ENCODE assay signal across 9 mouse cellular contexts in the genomic region with DNA sequence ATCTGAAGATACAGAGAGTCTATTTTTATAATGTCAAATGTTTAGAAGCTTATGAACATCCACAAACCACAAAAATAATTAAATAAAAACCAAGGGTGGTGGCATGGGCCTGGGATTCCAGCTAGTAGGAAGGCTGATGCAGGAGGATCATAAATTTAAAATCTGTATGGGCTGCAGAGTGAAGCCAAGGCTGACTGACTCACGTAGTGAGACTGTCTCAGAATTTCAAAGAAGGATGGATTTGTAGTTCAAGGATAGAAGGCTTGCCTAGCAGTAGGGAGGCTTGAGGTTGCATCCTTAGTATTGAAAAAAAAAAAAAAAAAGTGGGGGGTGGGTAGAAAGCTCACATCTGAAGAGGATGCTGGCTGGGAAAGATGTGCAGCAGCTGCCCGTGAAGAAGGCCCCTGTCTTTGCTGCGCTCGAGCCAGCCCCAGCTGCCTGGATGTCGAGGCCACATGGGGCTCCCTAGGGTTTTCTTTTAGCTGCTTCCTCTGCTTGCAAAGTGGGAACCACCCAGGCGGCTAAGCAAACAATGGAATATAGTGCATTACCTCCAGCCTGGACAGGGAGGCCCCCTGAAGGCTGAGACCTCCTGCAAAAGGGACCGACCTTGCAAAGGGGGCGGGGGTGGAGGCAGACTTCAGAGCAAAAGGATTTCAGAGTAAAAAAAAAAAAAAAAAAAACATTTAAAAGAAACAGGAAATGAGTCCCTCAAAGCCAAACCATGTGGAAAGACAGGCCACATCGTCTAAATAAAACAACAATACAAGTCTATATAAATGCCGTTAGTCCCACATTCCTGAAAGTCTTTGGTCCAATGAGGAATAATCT.
DNase-seq lines count a peak whose midpoint lies in the region; ATAC-seq and TF ChIP-seq lines count a peak whose summit lies in the region.
"Had no signal": no experiment of that assay in that cellular context is flagged by ENCODE, and none has a peak within 500 bp of the region (broad histone marks: within the 10 kb centered on the region; RNA-seq: fewer than 3 reads in every experiment).

No protein-coding gene starts in this region.

- ATAC-seq in lung, embryonic 15.5 days (ENCODE audit: borderline replicate concordance, extremely low read depth, low FRiP score, low TSS enrichment) = peak; percentile 40; the same call in 1 of the 2 replicates
- peak; percentile 14 for ATAC-seq in kidney, embryonic 14.5 days (ENCODE audit: low FRiP score, low TSS enrichment)
- no peak for ATAC-seq in midbrain, embryonic 13.5 days

- no peak for TF ChIP-seq CTCF in bone marrow, adult 2 months (IDR thresholded peaks at IDR 0.05; ENCODE audit: control insufficient read depth, insufficient read depth, low read length)
- peak; percentile 29 for TF ChIP-seq CTCF in heart, adult 2 months (IDR thresholded peaks at IDR 0.05)

- H3K4me2 ChIP-seq in lung, embryonic 15.5 days = no peak overlapping the region
- no peak overlapping the region; the same call in 1 of the 2 replicates for H3K4me2 ChIP-seq in kidney, embryonic 14.5 days (replicated peaks; ENCODE audit: low read depth, low read length)
- H3K4me2 ChIP-seq in midbrain, embryonic 13.5 days (replicated peaks) = 0 out of 2 replicates have a peak overlapping the region, but pooled peaks have one; percentile 9

- intact Hi-C loops in heart, adult 2 months (cut with DNase I) = loop anchor here (5.0 kb wide), 1 partner anchor 77 kb away; no protein-coding TSS in a partner anchor

- no peaks in the 10 kb centered on the region for H3K79me2 ChIP-seq in heart, adult 2 months (replicated peaks; ENCODE audit: control insufficient read depth, insufficient read depth, low read length)

- H3K9me3 ChIP-seq in lung, embryonic 15.5 days = no peaks in the 10 kb centered on the region
- no peaks in the 10 kb centered on the region for H3K9me3 ChIP-seq in kidney, embryonic 14.5 days (ENCODE audit: control insufficient read depth, low read length)
- H3K9me3 ChIP-seq in midbrain, embryonic 13.5 days = peaks cover 2% of the 10 kb centered on the region; the same call in 1 of the 2 replicates

- no peak for DNase-seq in lung, postnatal 25 days (ENCODE audit: low spot score)
- DNase-seq in heart, adult 2 months = peak; percentile 73 to 83
- no peak for DNase-seq in c-Kit-positive CD71-positive TER-119-positive erythroid progenitor cells, embryonic 14.5 days (ENCODE audit: low spot score)
- DNase-seq in left cerebral cortex, adult 9 months (ENCODE audit: low spot score in 2 of 2) = no peak

- no peak for TF ChIP-seq POLR2A in bone marrow, adult 2 months (IDR thresholded peaks at IDR 0.05; ENCODE audit: borderline replicate concordance, control insufficient read depth, low read depth, low read length)
- 0 out of 2 replicates have a peak, but pooled peaks have one; percentile 16 for TF ChIP-seq POLR2A in heart, adult 2 months (IDR thresholded peaks at IDR 0.05; ENCODE audit: insufficient read depth, low read depth, low read length)

- TF ChIP-seq EP300 in heart, adult 2 months (IDR thresholded peaks at IDR 0.05; ENCODE audit: insufficient read depth, low read depth, low read length) = peak; percentile 64; the same call in 1 of the 2 replicates

- no peak overlapping the region for H3K4me3 ChIP-seq in lung, embryonic 15.5 days
- H3K4me3 ChIP-seq in bone marrow, adult 2 months (replicated peaks; ENCODE audit: control insufficient read depth, low read depth, low read length) = no peak overlapping the region
- H3K4me3 ChIP-seq in heart, adult 2 months = no peak overlapping the region
- no peak overlapping the region for H3K4me3 ChIP-seq in kidney, embryonic 14.5 days (ENCODE audit: low read length)
- no peak overlapping the region for H3K4me3 ChIP-seq in midbrain, embryonic 13.5 days (replicated peaks)

- H3K4me1 ChIP-seq in lung, embryonic 15.5 days = peaks cover 56% of the 10 kb centered on the region
- H3K4me1 ChIP-seq in bone marrow, adult 2 months (ENCODE audit: control insufficient read depth, insufficient read depth, low read length) = no peaks in the 10 kb centered on the region; the same call in none of the 2 replicates
- peaks cover 17% of the 10 kb centered on the region for H3K4me1 ChIP-seq in heart, adult 2 months (ENCODE audit: control insufficient read depth, insufficient read depth, low read length)
- H3K4me1 ChIP-seq in kidney, embryonic 14.5 days (ENCODE audit: control insufficient read depth, insufficient read depth, low read length) = peaks cover 47% of the 10 kb centered on the region
- H3K4me1 ChIP-seq in midbrain, embryonic 13.5 days (replicated peaks) = peaks cover 50% of the 10 kb centered on the region

- WGBS in lung, embryonic 15.5 days = 8% methylated on average over 10 of the region's 10 CpGs
- WGBS in bone marrow, adult 2 months = 24% methylated on average over 10 of the region's 10 CpGs
- 31% methylated on average over 10 of the region's 10 CpGs for WGBS in heart, adult 2 months
- 2% methylated on average over 10 of the region's 10 CpGs for WGBS in kidney, embryonic 14.5 days
- 2% methylated on average over 10 of the region's 10 CpGs for WGBS in midbrain, embryonic 13.5 days

- H3K36me3 ChIP-seq in lung, embryonic 15.5 days = no peaks in the 10 kb centered on the region
- H3K36me3 ChIP-seq in heart, adult 2 months (ENCODE audit: control insufficient read depth, insufficient read depth, low read length) = peaks cover 5% of the 10 kb centered on the region
- H3K36me3 ChIP-seq in kidney, embryonic 14.5 days (ENCODE audit: control insufficient read depth, insufficient read depth, low read length) = no peaks in the 10 kb centered on the region
- H3K36me3 ChIP-seq in midbrain, embryonic 13.5 days = no peaks in the 10 kb centered on the region

- H3K9ac ChIP-seq in lung, embryonic 15.5 days = no peak overlapping the region
- H3K9ac ChIP-seq in heart, adult 2 months (ENCODE audit: low read depth, low read length) = no peak overlapping the region
- H3K9ac ChIP-seq in kidney, embryonic 14.5 days (ENCODE audit: low read depth, low read length) = no peak overlapping the region
- peak overlapping the region; percentile 24; the same call in 1 of the 2 replicates for H3K9ac ChIP-seq in midbrain, embryonic 13.5 days (replicated peaks)
- H3K9ac ChIP-seq: liver, embryonic 14.5 days had no signal

- H3K27ac ChIP-seq in lung, embryonic 15.5 days = peak overlapping the region; percentile 90
- H3K27ac ChIP-seq in bone marrow, adult 2 months (ENCODE audit: control insufficient read depth, insufficient read depth, low read depth, low read length, poor library complexity) = 0 out of 2 replicates have a peak overlapping the region, but pooled peaks have one; percentile 15
- H3K27ac ChIP-seq in heart, adult 2 months = peak overlapping the region; percentile 67
- H3K27ac ChIP-seq in kidney, embryonic 14.5 days (ENCODE audit: low read depth, low read length) = peak overlapping the region; percentile 84
- peak overlapping the region; percentile 66 for H3K27ac ChIP-seq in midbrain, embryonic 13.5 days
- H3K27ac ChIP-seq: liver, embryonic 14.5 days had no signal

- no peaks in the 10 kb centered on the region for H3K27me3 ChIP-seq in lung, embryonic 15.5 days
- H3K27me3 ChIP-seq in heart, adult 2 months (ENCODE audit: control insufficient read depth, insufficient read depth, low read length) = no peaks in the 10 kb centered on the region
- no peaks in the 10 kb centered on the region for H3K27me3 ChIP-seq in kidney, embryonic 14.5 days (ENCODE audit: control insufficient read depth, insufficient read depth, low read length)
- H3K27me3 ChIP-seq in midbrain, embryonic 13.5 days = no peaks in the 10 kb centered on the region

Comparison
In these comparisons a context has a peak if more than half of its experiments do, and no peak if none do; other contexts are left out.
1. H3K27ac ChIP-seq: peak in every context shown above with its lines; median percentile 90 in lung, embryonic 15.5 days; 84 in kidney, embryonic 14.5 days; 67 in heart, adult 2 months; 66 in midbrain, embryonic 13.5 days; 15 in bone marrow, adult 2 months.
2. DNase-seq: peak in heart, adult 2 months (2 of 2); none in lung, postnatal 25 days (single experiment), c-Kit-positive CD71-positive TER-119-positive erythroid progenitor cells, embryonic 14.5 days (single experiment) and left cerebral cortex, adult 9 months (0 of 2).